Mouse (Mus musculus) ES-Bruce4 (cell line): ENCODE results near the gene Filip1l.

Experiments
- EP300 ChIP-seq: IDR thresholded peaks from 2 replicates; pipeline ENCODE4 v1.6.1; 2011; ENCODE audit warnings: low read depth, low read length; ENCODE audit not compliant: insufficient read depth
- POLR2A ChIP-seq: IDR thresholded peaks from one replicate; pipeline ENCODE4 v1.8.1; 2011; ENCODE audit warnings: low read length; ENCODE audit not compliant: insufficient read depth

- no peak for TF ChIP-seq POLR2A
- TF ChIP-seq EP300: no peak
Observed at GRCm38 (mm10) chr16:57490691-57491090, 137.8 kb downstream of the Filip1l start.
